Mouse (Mus musculus) midbrain, postnatal 0 days (tissue): ENCODE data around the gene Trem3. TPM values are rescaled to one million over a fixed set of nuclear protein-coding genes. Genes with fewer than 3 reads are reported as not detected.

Experiments used
- ATAC-seq: fragments of 200-750 bp; cut with Nextera tagmentation; 2 replicates; pipeline ENCODE4 v1.8.0; 2017; ENCODE audit warnings: moderate number of reproducible peaks, mild to moderate bottlenecking, moderate TSS enrichment, moderate library complexity; ENCODE audit not compliant: low FRiP score
- DNase-seq: peaks from one replicate; pipeline ENCODE4 v3.0.0-alpha.2; 2015; ENCODE audit warnings: low spot score
- H3K27ac ChIP-seq: fragments of 300-500 bp; sonication (generic); 2 replicates; pipeline ENCODE4 v1.5.1; 2014; ENCODE audit warnings: low read depth, mild to moderate bottlenecking, low read length, mixed read lengths
- H3K27me3 ChIP-seq: fragments of 300-500 bp; sonication (generic); 2 replicates; pipeline ENCODE4 v1.6.1; 2014; ENCODE audit warnings: low read length, control low read depth, mixed read lengths; ENCODE audit not compliant: insufficient read depth
- H3K36me3 ChIP-seq: fragments of 300-500 bp; sonication (generic); 2 replicates; pipeline ENCODE4 v1.6.1; 2014; ENCODE audit warnings: low read length, control low read depth, mixed read lengths; ENCODE audit not compliant: insufficient read depth
- H3K4me1 ChIP-seq: fragments of 300-500 bp; sonication (generic); 2 replicates; pipeline ENCODE4 v1.6.1; 2014; ENCODE audit warnings: mild to moderate bottlenecking, control low read depth, antibody characterized with exemption, low read length, mixed read lengths; ENCODE audit not compliant: insufficient read depth
- H3K4me2 ChIP-seq: fragments of 300-500 bp; sonication (generic); 2 replicates; pipeline ENCODE4 v1.6.1; 2014; ENCODE audit warnings: low read depth, mild to moderate bottlenecking, low read length, mixed read lengths; ENCODE audit not compliant: poor library complexity, severe bottlenecking
- H3K4me3 ChIP-seq: fragments of 300-500 bp; sonication (generic); 2 replicates; pipeline ENCODE4 v1.5.1; 2014; ENCODE audit warnings: low read depth, mild to moderate bottlenecking, low read length, moderate library complexity
- H3K9ac ChIP-seq: fragments of 300-500 bp; sonication (generic); replicated peaks from 2 replicates; pipeline ENCODE4 v1.6.1; 2014; ENCODE audit warnings: mild to moderate bottlenecking, low read length, moderate library complexity, mixed read lengths; ENCODE audit not compliant: poor library complexity, severe bottlenecking
- H3K9me3 ChIP-seq: fragments of 300-500 bp; sonication (generic); 2 replicates; pipeline ENCODE4 v1.6.1; 2016; ENCODE audit warnings: low read length, control low read depth
- CTCF ChIP-seq: IDR thresholded peaks from 2 replicates; pipeline ENCODE4 v1.5.1; 2016; ENCODE audit warnings: antibody characterized with exemption, mild to moderate bottlenecking
- WGBS: fragments of 180-500 bp; shearing (Covaris S2); extraction: QIAGEN DNeasy Blood & Tissue Kit; methylation state at CpG from one replicate; pipeline ENCODE4 v1.1.7; 2014; 5-methylcytosine and 5-hydroxymethylcytosine counted together
- polyA plus RNA-seq: library from polyadenylated mRNA; unstranded; fragments of >200 nt; fragmentation: Nextera tagmentation; extraction: Ambion mirVana; gene quantifications from 2 replicates; pipeline ENCODE4 v1.2.1, GENCODE M21; 2015
- total RNA-seq: library from RNA; depleted of rRNA; stranded (reverse); fragments of >200 nt; gene quantifications from 2 replicates; pipeline ENCODE4 v1.2.3, GENCODE M21; 2014

Gene Trem3
- total and polyA plus RNA-seq, 2 experiments from 2014 or later = not detected

- no peaks in the 10 kb centered on the region for H3K27me3 ChIP-seq
- TF ChIP-seq CTCF = no peak
- no peak overlapping the region for H3K27ac ChIP-seq
- ATAC-seq (no peak), DNase-seq (no peak)
- no peaks in the 10 kb centered on the region for H3K36me3 ChIP-seq
- H3K4me1 ChIP-seq = no peaks in the 10 kb centered on the region; the same call in 1 of the 2 replicates
- no peak overlapping the region for H3K9ac ChIP-seq
- H3K9me3 ChIP-seq = no peaks in the 10 kb centered on the region
- H3K4me2 ChIP-seq = no peak overlapping the region
- H3K4me3 ChIP-seq = no peak overlapping the region
- 89% methylated on average over 4 of the region's 4 CpGs for WGBS
Observed at GRCm38 (mm10) chr17:48272598-48272997, 25.0 kb downstream of the Trem3 start.

GRCm38 (mm10) chr17:48274098-48274497, 26.5 kb downstream of the Trem3 start:
- no peak overlapping the region for H3K4me3 ChIP-seq
- DNase-seq (no peak), ATAC-seq (no peak)
- H3K27ac ChIP-seq = no peak overlapping the region
- H3K4me1 ChIP-seq = no peaks in the 10 kb centered on the region; the same call in 1 of the 2 replicates
- no peak overlapping the region for H3K4me2 ChIP-seq
- no peak overlapping the region for H3K9ac ChIP-seq
- no peaks in the 10 kb centered on the region for H3K27me3 ChIP-seq
- TF ChIP-seq CTCF = no peak
- no peaks in the 10 kb centered on the region for H3K36me3 ChIP-seq
- H3K9me3 ChIP-seq = no peaks in the 10 kb centered on the region
- WGBS = 82% methylated on average over 4 of the region's 4 CpGs

- ATAC-seq = no peak
- 34% methylated on average over 6 of the region's 6 CpGs for WGBS
Observed at GRCm38 (mm10) chr17:48274885-48275284, 27.3 kb downstream of the Trem3 start.

GRCm38 (mm10) chr17:48275736-48276135, 28.2 kb downstream of the Trem3 start:
- no peaks in the 10 kb centered on the region; the same call in 1 of the 2 replicates for H3K4me1 ChIP-seq
- no peak overlapping the region for H3K9ac ChIP-seq
- no peaks in the 10 kb centered on the region for H3K9me3 ChIP-seq
- ATAC-seq (no peak), DNase-seq (no peak)
- TF ChIP-seq CTCF = no peak
- H3K27ac ChIP-seq = no peak overlapping the region
- H3K27me3 ChIP-seq = no peaks in the 10 kb centered on the region
- no peak overlapping the region for H3K4me3 ChIP-seq
- H3K4me2 ChIP-seq = no peak overlapping the region
- no peaks in the 10 kb centered on the region for H3K36me3 ChIP-seq
- WGBS = 63% methylated on average over 7 of the region's 7 CpGs

More at GRCm38 (mm10) chr17:48274885-48275284, 27.3 kb downstream of the Trem3 start:
- Histone ChIP-seq H3K36me3 (no peaks in the 10 kb centered on the region), H3K9me3 (no peaks in the 10 kb centered on the region), H3K4me1 (no peaks in the 10 kb centered on the region; the same call in 1 of the 2 replicates), H3K4me2 (no peak overlapping the region), H3K4me3 (no peak overlapping the region), H3K27ac (no peak overlapping the region), H3K9ac (no peak overlapping the region), H3K27me3 (no peaks in the 10 kb centered on the region)
- peak; percentile 76 for DNase-seq
- peak; percentile 79 for TF ChIP-seq CTCF

- DNase-seq (no peak), ATAC-seq (no peak)
- H3K9ac ChIP-seq = no peak overlapping the region
- no peaks in the 10 kb centered on the region for H3K36me3 ChIP-seq
- no peak overlapping the region for H3K4me3 ChIP-seq
- no peaks in the 10 kb centered on the region for H3K9me3 ChIP-seq
- no peak for TF ChIP-seq CTCF
- H3K27ac ChIP-seq = no peak overlapping the region
- no peaks in the 10 kb centered on the region for H3K27me3 ChIP-seq
- no peaks in the 10 kb centered on the region for H3K4me1 ChIP-seq
- no peak overlapping the region for H3K4me2 ChIP-seq
Observed at GRCm38 (mm10) chr17:48278381-48278780, 30.8 kb downstream of the Trem3 start.

- Histone ChIP-seq H3K27ac (no peak overlapping the region), H3K27me3 (no peaks in the 10 kb centered on the region), H3K4me3 (no peak overlapping the region), H3K4me1 (no peaks in the 10 kb centered on the region), H3K4me2 (no peak overlapping the region), H3K9ac (no peak overlapping the region), H3K36me3 (no peaks in the 10 kb centered on the region), H3K9me3 (no peaks in the 10 kb centered on the region)
- TF ChIP-seq CTCF = no peak
- no peak for ATAC-seq
- no peak for DNase-seq
- WGBS = 85% methylated on average over 4 of the region's 4 CpGs
Observed at GRCm38 (mm10) chr17:48279002-48279401, 31.4 kb downstream of the Trem3 start.
